Mouse (Mus musculus): ENCODE data around the gene Stk31. TPM values are rescaled to one million over a fixed set of nuclear protein-coding genes. Genes with fewer than 3 reads are reported as not detected.

Gene Stk31
- polyA plus RNA-seq, 1 experiment: not detected

- Histone ChIP-seq H3K4me1 (ENCODE audit: control insufficient read depth, insufficient read depth, insufficient read length, low read length) (0 out of 2 replicates have a peak, but pooled peaks cover 2% of the 10 kb centered on the region), H3K27me3 (ENCODE audit: control insufficient read depth, insufficient read depth, low read length) (no peaks in the 10 kb centered on the region; the same call in 1 of the 2 replicates), H3K27ac (ENCODE audit: insufficient read depth, low read depth, low read length) (no peak overlapping the region), H3K4me3 (ENCODE audit: low read depth, low read length) (no peak overlapping the region), H3K36me3 (ENCODE audit: control insufficient read depth, insufficient read depth, low read length) (no peaks in the 10 kb centered on the region)
- WGBS: 84% methylated on average over 1 of the region's 1 CpGs
- TF ChIP-seq CTCF (IDR thresholded peaks at IDR 0.05; ENCODE audit: extremely low read depth, insufficient read length, insufficient replicate concordance, low read depth, low read length): no peak
- no peak for TF ChIP-seq POLR2A (IDR thresholded peaks at IDR 0.05; ENCODE audit: low read depth, low read length)
Measured at GRCm38 (mm10) chr6:49415971-49416370, 20.6 kb downstream of the Stk31 start.

- WGBS: 26% methylated on average over 1 of the region's 1 CpGs
Measured at GRCm38 (mm10) chr6:49437306-49437705, 41.9 kb downstream of the Stk31 start.

GRCm38 (mm10) chr6:49458112-49458511 is 62.7 kb downstream of the Stk31 start:
- H3K4me3 ChIP-seq (ENCODE audit: low read depth, low read length): no peak overlapping the region
- TF ChIP-seq POLR2A (IDR thresholded peaks at IDR 0.05; ENCODE audit: low read depth, low read length) (no peak), CTCF (IDR thresholded peaks at IDR 0.05; ENCODE audit: extremely low read depth, insufficient read length, insufficient replicate concordance, low read depth, low read length) (no peak)
- H3K36me3 ChIP-seq (ENCODE audit: control insufficient read depth, insufficient read depth, low read length): no peaks in the 10 kb centered on the region
- WGBS: 73% methylated on average over 5 of the region's 5 CpGs
- H3K27ac ChIP-seq (ENCODE audit: insufficient read depth, low read depth, low read length): no peak overlapping the region
- no peaks in the 10 kb centered on the region for H3K27me3 ChIP-seq (ENCODE audit: control insufficient read depth, insufficient read depth, low read length)
- H3K4me1 ChIP-seq (ENCODE audit: control insufficient read depth, insufficient read depth, insufficient read length, low read length): no peaks in the 10 kb centered on the region

More at GRCm38 (mm10) chr6:49437306-49437705, 41.9 kb downstream of the Stk31 start:
- Histone ChIP-seq H3K4me3 (ENCODE audit: low read depth, low read length) (no peak overlapping the region), H3K4me1 (ENCODE audit: control insufficient read depth, insufficient read depth, insufficient read length, low read length) (no peaks in the 10 kb centered on the region), H3K27ac (ENCODE audit: insufficient read depth, low read depth, low read length) (no peak overlapping the region), H3K27me3 (ENCODE audit: control insufficient read depth, insufficient read depth, low read length) (no peaks in the 10 kb centered on the region), H3K36me3 (ENCODE audit: control insufficient read depth, insufficient read depth, low read length) (no peaks in the 10 kb centered on the region)
- TF ChIP-seq CTCF (IDR thresholded peaks at IDR 0.05; ENCODE audit: extremely low read depth, insufficient read length, insufficient replicate concordance, low read depth, low read length): no peak
- TF ChIP-seq POLR2A (IDR thresholded peaks at IDR 0.05; ENCODE audit: low read depth, low read length): no peak

GRCm38 (mm10) chr6:49483205-49483604 is 87.8 kb downstream of the Stk31 start:
- TF ChIP-seq CTCF (IDR thresholded peaks at IDR 0.05; ENCODE audit: extremely low read depth, insufficient read length, insufficient replicate concordance, low read depth, low read length) (no peak), POLR2A (IDR thresholded peaks at IDR 0.05; ENCODE audit: low read depth, low read length) (no peak)
- Histone ChIP-seq H3K27ac (ENCODE audit: insufficient read depth, low read depth, low read length) (no peak overlapping the region), H3K4me1 (ENCODE audit: control insufficient read depth, insufficient read depth, insufficient read length, low read length) (no peaks in the 10 kb centered on the region), H3K4me3 (ENCODE audit: low read depth, low read length) (no peak overlapping the region), H3K27me3 (ENCODE audit: control insufficient read depth, insufficient read depth, low read length) (no peaks in the 10 kb centered on the region), H3K36me3 (ENCODE audit: control insufficient read depth, insufficient read depth, low read length) (no peaks in the 10 kb centered on the region)
- 97% methylated on average over 2 of the region's 2 CpGs for WGBS

GRCm38 (mm10) chr6:49491526-49491925 is 96.1 kb downstream of the Stk31 start:
- no peak for TF ChIP-seq CTCF (IDR thresholded peaks at IDR 0.05; ENCODE audit: extremely low read depth, insufficient read length, insufficient replicate concordance, low read depth, low read length)
- no peak for TF ChIP-seq POLR2A (IDR thresholded peaks at IDR 0.05; ENCODE audit: low read depth, low read length)
- Histone ChIP-seq H3K36me3 (ENCODE audit: control insufficient read depth, insufficient read depth, low read length) (no peaks in the 10 kb centered on the region), H3K4me3 (ENCODE audit: low read depth, low read length) (no peak overlapping the region), H3K27ac (ENCODE audit: insufficient read depth, low read depth, low read length) (no peak overlapping the region), H3K27me3 (ENCODE audit: control insufficient read depth, insufficient read depth, low read length) (no peaks in the 10 kb centered on the region), H3K4me1 (ENCODE audit: control insufficient read depth, insufficient read depth, insufficient read length, low read length) (no peaks in the 10 kb centered on the region)
- WGBS: 88% methylated on average over 10 of the region's 10 CpGs

- Histone ChIP-seq H3K27ac (ENCODE audit: insufficient read depth, low read depth, low read length) (no peak overlapping the region), H3K4me1 (ENCODE audit: control insufficient read depth, insufficient read depth, insufficient read length, low read length) (no peaks in the 10 kb centered on the region), H3K27me3 (ENCODE audit: control insufficient read depth, insufficient read depth, low read length) (no peaks in the 10 kb centered on the region), H3K4me3 (ENCODE audit: low read depth, low read length) (no peak overlapping the region), H3K36me3 (ENCODE audit: control insufficient read depth, insufficient read depth, low read length) (no peaks in the 10 kb centered on the region)
- 2% methylated on average over 6 of the region's 6 CpGs for WGBS
- TF ChIP-seq POLR2A (IDR thresholded peaks at IDR 0.05; ENCODE audit: low read depth, low read length) (no peak), CTCF (IDR thresholded peaks at IDR 0.05; ENCODE audit: extremely low read depth, insufficient read length, insufficient replicate concordance, low read depth, low read length) (peak; percentile 84; the same call in 1 of the 2 replicates)
Measured at GRCm38 (mm10) chr6:49519053-49519452, 123.6 kb downstream of the Stk31 start.

Other genes with a start within 250 kb of the Stk31 start
- gene Igf2bp3, start 180.6 kb upstream of the Stk31 start, polyA plus RNA-seq (2012; rRNA removed): 0.06 and 0.09 TPM in 2 replicates
- 9.6 and 15.8 TPM in 2 replicates for gene Tra2a, start 131.6 kb upstream of the Stk31 start, polyA plus RNA-seq (2012; rRNA removed)
- gene Ccdc126, start 76.3 kb upstream of the Stk31 start, polyA plus RNA-seq (2012; rRNA removed): 0.68 and 0.77 TPM in 2 replicates
- 2.8 and 3.6 TPM in 2 replicates for gene Fam221a, start 27.9 kb upstream of the Stk31 start, polyA plus RNA-seq (2012; rRNA removed)

Data from small intestine, adult 2 months (tissue).